Mouse (Mus musculus): ENCODE measurements around the gene Jak3.

GRCm38 (mm10) chr8:71657816-71658215, 18.3 kb upstream of the Jak3 start:
- no peak for TF ChIP-seq POLR2A (IDR thresholded peaks at IDR 0.05; ENCODE audit: insufficient read length, low read depth)
- no peak for TF ChIP-seq TCF3 (IDR thresholded peaks at IDR 0.05; ENCODE audit: insufficient read length, low read depth)
- TF ChIP-seq MAX (IDR thresholded peaks at IDR 0.05; ENCODE audit: low read depth) = no peak
- no peak for TF ChIP-seq TCF12 (IDR thresholded peaks at IDR 0.05; ENCODE audit: insufficient read depth, poor library complexity, severe bottlenecking)
- TF ChIP-seq SRF (IDR thresholded peaks at IDR 0.05; ENCODE audit: control insufficient read depth, insufficient read length, low read depth) = no peak
- no peak for TF ChIP-seq USF1 (IDR thresholded peaks at IDR 0.05; ENCODE audit: low read depth)
- TF ChIP-seq MYOG (IDR thresholded peaks at IDR 0.05; ENCODE audit: control insufficient read depth in 1 of 3, insufficient read depth in 1 of 3, insufficient read length in 2 of 3, low read depth in 2 of 3) = no peak
- no peak for TF ChIP-seq MYOD1 (IDR thresholded peaks at IDR 0.05; ENCODE audit: control insufficient read depth in 1 of 3, insufficient read length in 2 of 3, low read depth in 2 of 3)

Measured in myocyte (in vitro differentiated cells).